Mouse (Mus musculus) midbrain, embryonic 13.5 days (tissue): ENCODE data around the gene Cxcl17. TPM values are rescaled to one million over a fixed set of nuclear protein-coding genes. Genes with fewer than 3 reads are reported as not detected.
"Not testable (repeated sequence)": the region's sequence is repeated elsewhere in the genome, so short reads cannot be mapped to it uniquely, and the experiment has no call there.

ENCODE experiments used
- ATAC-seq: fragments of 200-750 bp; cut with Nextera tagmentation; 2 replicates; pipeline ENCODE4 v1.8.0; 2017; ENCODE audit warnings: mild to moderate bottlenecking, moderate TSS enrichment, moderate library complexity
- H3K27ac ChIP-seq: fragments of 300-500 bp; sonication (generic); 2 replicates; pipeline ENCODE4 v1.5.1; 2015; ENCODE audit warnings: inconsistent platforms, mild to moderate bottlenecking, moderate library complexity
- H3K27me3 ChIP-seq: fragments of 300-500 bp; sonication (generic); 2 replicates; pipeline ENCODE4 v1.6.1; 2015; ENCODE audit warnings: mild to moderate bottlenecking, inconsistent platforms
- H3K36me3 ChIP-seq: fragments of 300-500 bp; sonication (generic); 2 replicates; pipeline ENCODE4 v1.6.1; 2015; ENCODE audit warnings: mild to moderate bottlenecking, inconsistent platforms
- H3K4me1 ChIP-seq: fragments of 300-500 bp; sonication (generic); replicated peaks from 2 replicates; pipeline ENCODE4 v1.6.1; 2015; ENCODE audit warnings: inconsistent platforms
- H3K4me2 ChIP-seq: fragments of 300-500 bp; sonication (generic); replicated peaks from 2 replicates; pipeline ENCODE4 v1.6.1; 2015; ENCODE audit warnings: moderate library complexity, mild to moderate bottlenecking, inconsistent platforms
- H3K4me3 ChIP-seq: fragments of 300-500 bp; sonication (generic); replicated peaks from 2 replicates; pipeline ENCODE4 v1.5.1; 2015; ENCODE audit warnings: mild to moderate bottlenecking, inconsistent platforms
- H3K9ac ChIP-seq: fragments of 300-500 bp; sonication (generic); replicated peaks from 2 replicates; pipeline ENCODE4 v1.6.1; 2015; ENCODE audit warnings: mild to moderate bottlenecking, inconsistent platforms
- H3K9me3 ChIP-seq: fragments of 300-500 bp; sonication (generic); 2 replicates; pipeline ENCODE4 v1.6.1; 2016; ENCODE audit warnings: mild to moderate bottlenecking, inconsistent platforms
- WGBS: fragments of 180-500 bp; shearing (Covaris S2); methylation state at CpG from one replicate; pipeline ENCODE4 v1.1.7; 2015; 5-methylcytosine and 5-hydroxymethylcytosine counted together
- polyA plus RNA-seq: library from polyadenylated mRNA; unstranded; fragments of >200 nt; fragmentation: Nextera tagmentation; extraction: Ambion mirVana; gene quantifications from 2 replicates; pipeline ENCODE4 v1.2.1, GENCODE M21; 2015

Cxcl17 gene
- polyA plus RNA-seq, 1 experiment from 2014 or later = 0.51 TPM

DNA sequence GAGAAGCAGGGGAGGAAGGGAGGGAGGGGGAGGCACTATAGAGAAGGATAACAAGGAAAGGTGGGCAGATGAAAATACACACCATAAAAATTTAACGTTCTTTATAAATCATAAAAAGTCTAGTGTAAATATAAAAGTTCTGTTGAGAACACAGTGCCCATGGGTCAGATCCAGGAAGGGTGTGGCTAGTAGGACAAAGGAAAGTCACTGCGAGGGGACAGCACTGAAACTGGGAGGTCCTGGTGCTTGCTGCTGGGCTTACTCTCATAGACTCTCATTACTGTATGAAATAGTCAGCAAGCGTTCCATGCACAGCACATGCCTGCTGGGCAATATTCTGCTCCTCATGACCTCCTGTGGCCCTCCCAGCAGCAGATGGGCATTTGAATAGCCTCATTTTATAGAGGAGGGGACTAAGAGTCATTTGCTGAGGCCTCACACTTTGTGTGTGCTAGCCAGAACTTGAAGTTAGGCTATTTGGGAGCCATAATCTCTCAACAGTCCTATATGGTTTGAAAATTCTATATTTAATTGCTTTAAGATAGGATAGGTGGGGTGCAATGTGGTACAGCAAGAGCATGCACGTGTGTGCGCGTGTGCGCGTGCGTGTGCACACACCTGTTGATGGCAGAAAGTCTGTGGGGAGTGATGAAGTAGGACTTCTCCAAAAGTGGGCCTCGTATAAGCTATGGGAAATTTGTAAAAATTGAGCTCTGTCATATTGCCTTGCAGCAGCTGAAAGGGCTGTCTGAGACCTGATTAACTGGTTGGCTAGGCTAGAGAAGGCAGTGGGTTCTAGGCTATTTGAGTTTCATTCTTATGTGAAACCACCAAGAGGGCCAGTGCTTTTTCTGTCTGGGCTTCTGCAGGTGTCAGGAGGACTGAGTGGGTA lies 22.2 kb upstream of the Cxcl17 start:
- Histone ChIP-seq H3K9ac (no peak overlapping the region), H3K9me3 (no peaks in the 10 kb centered on the region), H3K4me2 (no peak overlapping the region), H3K4me1 (peaks cover 8% of the 10 kb centered on the region), H3K4me3 (no peak overlapping the region), H3K27me3 (no peaks in the 10 kb centered on the region), H3K36me3 (no peaks in the 10 kb centered on the region), H3K27ac (no peak overlapping the region)
- no peak for ATAC-seq
- 88% methylated on average over 10 of the region's 10 CpGs for whole genome bisulfite sequencing

DNA sequence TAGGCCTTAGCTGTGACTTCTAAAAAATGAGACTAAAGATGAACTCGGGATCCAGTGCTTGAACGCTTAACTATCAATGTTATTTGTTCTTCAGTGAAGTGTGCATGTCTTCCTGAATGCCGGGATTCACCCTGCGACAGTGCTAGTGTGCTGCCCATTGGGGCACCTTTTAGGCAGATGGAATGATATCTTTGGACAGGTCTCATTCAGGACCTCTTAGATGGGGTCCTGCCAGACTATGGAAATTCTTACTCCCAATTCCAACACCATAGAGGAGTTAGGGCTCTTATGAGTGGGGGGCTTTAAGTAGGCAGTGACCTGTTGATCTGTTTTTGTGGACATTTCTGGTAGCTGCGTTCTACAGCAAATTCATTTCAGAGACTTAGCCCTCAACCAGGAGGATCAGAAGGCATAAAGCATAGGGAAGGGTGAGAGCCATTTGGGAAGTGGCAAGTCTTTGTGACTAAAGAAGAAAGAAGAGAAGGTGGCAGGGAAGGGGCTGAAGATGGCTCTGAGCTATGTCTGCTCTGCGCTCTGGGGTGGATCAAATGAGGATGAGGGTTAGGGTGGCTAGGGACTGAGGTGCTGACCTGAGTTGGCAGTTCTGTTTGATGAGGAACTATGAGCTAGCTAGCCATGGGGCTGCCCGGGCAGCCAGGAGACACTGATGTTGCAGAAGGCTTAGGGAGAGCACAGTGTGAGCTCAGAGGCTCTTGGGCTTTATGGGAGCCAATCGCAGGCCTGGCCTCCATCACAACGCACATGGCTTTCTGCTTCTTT lies 21.3 kb upstream of the Cxcl17 start:
- no peak overlapping the region for H3K4me2 ChIP-seq
- peaks cover 8% of the 10 kb centered on the region for H3K4me1 ChIP-seq
- ATAC-seq = no peak
- no peak overlapping the region for H3K9ac ChIP-seq
- no peaks in the 10 kb centered on the region for H3K9me3 ChIP-seq
- H3K27ac ChIP-seq = 0 out of 2 replicates have a peak overlapping the region, but pooled peaks have one; percentile 9
- no peak overlapping the region for H3K4me3 ChIP-seq
- no peaks in the 10 kb centered on the region for H3K36me3 ChIP-seq
- H3K27me3 ChIP-seq = no peaks in the 10 kb centered on the region
- WGBS = 90% methylated on average over 9 of the region's 9 CpGs

DNA sequence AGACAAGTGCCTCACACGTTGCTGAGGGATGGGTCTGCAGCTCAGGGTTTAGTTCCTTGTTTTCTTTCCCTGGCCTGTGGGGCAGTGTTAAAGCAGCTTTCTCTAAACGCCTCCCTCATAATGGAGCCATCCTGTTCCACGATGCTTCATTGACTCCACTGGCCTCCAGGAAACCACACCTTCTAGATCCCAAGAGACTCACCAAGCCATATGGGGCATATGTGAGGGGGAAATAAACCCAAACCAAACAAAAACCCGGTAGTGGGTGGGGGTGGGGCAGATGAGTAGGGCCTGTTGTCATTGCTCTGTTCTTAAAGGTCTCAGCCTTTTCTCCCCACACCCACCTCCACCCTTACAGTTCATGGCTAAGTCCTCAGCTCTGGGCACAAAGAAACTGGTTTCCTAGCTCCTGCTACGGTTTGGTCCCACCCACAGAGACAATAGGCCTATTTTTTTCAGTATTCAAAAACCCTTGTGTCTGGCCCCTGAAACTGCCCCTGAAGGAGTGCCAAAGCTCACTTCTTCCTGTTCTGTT lies 20.4 kb upstream of the Cxcl17 start:
- Histone ChIP-seq H3K4me3 (no peak overlapping the region), H3K4me2 (no peak overlapping the region), H3K36me3 (no peaks in the 10 kb centered on the region), H3K27me3 (no peaks in the 10 kb centered on the region), H3K9me3 (no peaks in the 10 kb centered on the region), H3K4me1 (peaks cover 8% of the 10 kb centered on the region), H3K27ac (no peak overlapping the region), H3K9ac (no peak overlapping the region)
- no peak for ATAC-seq
- 18% methylated on average over 5 of the region's 5 CpGs for WGBS

DNA sequence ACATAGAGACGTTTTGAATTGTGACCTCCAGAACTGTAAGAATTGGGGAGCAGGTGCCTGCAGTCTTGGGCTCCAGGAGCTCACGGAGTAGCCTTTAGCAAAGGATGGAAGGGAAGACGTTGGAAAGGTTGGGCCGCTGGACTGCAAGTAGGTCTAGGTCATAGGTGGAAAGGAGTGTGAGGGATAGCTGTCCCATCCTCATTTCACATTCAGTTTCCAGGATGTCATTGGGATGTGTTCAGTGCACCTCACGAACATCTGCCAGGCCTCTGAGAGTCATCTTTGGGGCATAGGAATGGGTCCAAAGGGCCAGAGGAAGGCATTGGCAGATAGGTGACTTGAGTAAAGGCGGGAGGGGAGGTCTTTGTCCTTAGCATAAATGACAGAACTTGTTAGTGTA lies 19.7 kb upstream of the Cxcl17 start:
- no peaks in the 10 kb centered on the region for H3K9me3 ChIP-seq
- H3K4me3 ChIP-seq = no peak overlapping the region
- no peak overlapping the region for H3K27ac ChIP-seq
- whole genome bisulfite sequencing = 92% methylated on average over 6 of the region's 6 CpGs
- H3K36me3 ChIP-seq = no peaks in the 10 kb centered on the region
- no peak overlapping the region for H3K9ac ChIP-seq
- no peaks in the 10 kb centered on the region for H3K27me3 ChIP-seq
- no peak overlapping the region for H3K4me2 ChIP-seq
- peaks cover 8% of the 10 kb centered on the region for H3K4me1 ChIP-seq
- ATAC-seq = no peak

DNA sequence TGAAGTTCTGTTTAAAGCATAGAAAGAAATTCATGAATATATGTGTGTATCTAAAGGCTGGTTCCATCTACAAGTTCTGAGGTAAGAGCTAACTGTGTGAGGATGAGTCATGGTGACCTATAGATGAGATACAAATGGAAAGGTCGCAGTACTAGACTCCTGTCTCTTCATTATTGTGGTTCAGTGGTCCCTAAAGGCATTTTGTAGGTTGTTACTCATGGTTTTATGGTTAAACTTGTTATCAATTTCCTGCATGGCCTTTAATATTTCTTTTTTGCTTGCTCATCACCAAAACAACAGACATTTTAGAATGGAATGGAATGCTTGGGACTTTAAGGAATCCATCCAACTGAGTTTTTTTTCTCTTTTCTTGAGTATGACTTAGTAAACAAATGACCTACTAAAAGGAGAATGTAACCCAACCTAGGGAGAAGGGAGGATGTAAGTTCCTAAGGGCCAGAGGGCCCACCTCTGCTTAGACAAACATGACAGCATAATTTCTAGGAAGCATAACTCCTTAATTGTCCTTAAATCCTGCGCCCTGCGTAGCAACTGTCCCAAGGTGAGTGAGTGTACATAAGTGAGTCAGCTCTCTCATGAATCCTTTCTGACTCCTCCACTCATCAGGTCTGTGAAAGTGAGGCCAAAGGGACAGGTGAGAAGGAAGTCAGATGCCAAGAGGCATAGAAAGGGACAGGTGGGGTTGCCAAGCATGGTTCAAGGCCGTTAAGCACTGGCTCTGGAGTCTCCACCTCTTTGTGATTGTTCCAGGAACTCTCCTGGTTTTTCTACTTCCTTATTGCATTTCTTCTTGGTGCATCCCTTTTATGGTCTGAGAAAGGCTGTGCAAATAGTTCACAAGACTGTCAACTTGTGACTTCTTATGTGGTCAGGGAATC lies 17.4 kb upstream of the Cxcl17 start:
- WGBS = 88% methylated on average over 4 of the region's 4 CpGs
- ATAC-seq = no peak
- Histone ChIP-seq H3K4me3 (no peak overlapping the region), H3K9ac (no peak overlapping the region), H3K4me2 (no peak overlapping the region), H3K27ac (no peak overlapping the region), H3K9me3 (no peaks in the 10 kb centered on the region), H3K4me1 (peaks cover 8% of the 10 kb centered on the region), H3K27me3 (no peaks in the 10 kb centered on the region), H3K36me3 (no peaks in the 10 kb centered on the region)

DNA sequence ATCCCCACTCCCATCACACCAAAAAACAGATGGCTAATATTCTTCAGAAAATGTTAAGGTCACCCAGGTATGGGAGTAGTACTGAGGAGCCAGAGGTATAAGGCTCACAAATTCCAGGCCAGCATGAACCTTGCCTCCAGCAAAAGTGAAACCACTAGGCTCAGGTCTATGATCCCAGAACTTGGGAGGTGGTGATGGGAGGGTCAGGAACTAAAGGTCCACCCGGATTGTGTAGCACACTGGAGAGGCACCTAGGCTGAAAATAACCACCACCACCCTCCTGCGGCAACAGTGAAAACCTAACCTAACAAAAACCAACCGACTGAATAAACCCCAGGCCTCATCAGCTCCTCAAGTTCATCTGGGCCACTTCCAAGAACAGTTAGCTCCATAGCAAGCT lies 15.6 kb upstream of the Cxcl17 start:
- ATAC-seq = no peak
- H3K27me3 ChIP-seq = no peaks in the 10 kb centered on the region
- no peak overlapping the region for H3K4me2 ChIP-seq
- no peak overlapping the region for H3K9ac ChIP-seq
- H3K27ac ChIP-seq = no peak overlapping the region
- no peaks in the 10 kb centered on the region for H3K36me3 ChIP-seq
- H3K4me1 ChIP-seq = peaks cover 5% of the 10 kb centered on the region
- no peaks in the 10 kb centered on the region for H3K9me3 ChIP-seq
- no peak overlapping the region for H3K4me3 ChIP-seq
- WGBS = 89% methylated on average over 3 of the region's 3 CpGs

DNA sequence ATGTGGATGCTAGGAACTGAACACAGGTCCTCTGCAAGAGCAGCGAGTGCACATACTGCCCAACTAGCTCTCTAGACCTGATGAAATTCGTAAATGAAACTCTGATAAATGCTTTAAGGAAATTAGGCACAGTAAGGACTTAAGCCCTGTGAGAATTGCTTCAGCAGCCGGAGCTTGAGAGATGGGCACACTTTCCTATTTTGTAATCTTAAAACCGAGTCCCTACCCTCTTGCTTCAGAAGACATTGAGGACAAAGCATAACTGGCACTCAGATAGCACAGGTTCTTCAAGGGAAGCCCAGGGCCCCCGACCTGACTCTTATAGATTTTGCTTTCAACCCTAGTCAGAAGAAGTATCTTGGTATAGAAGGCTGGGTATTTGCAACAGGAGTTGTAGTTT lies 14.5 kb upstream of the Cxcl17 start:
- H3K27me3 ChIP-seq = peaks cover 7% of the 10 kb centered on the region
- no peak overlapping the region for H3K9ac ChIP-seq
- no peak overlapping the region for H3K4me3 ChIP-seq
- no peaks in the 10 kb centered on the region for H3K4me1 ChIP-seq
- WGBS = 77% methylated on average over 5 of the region's 5 CpGs
- no peak for ATAC-seq
- H3K36me3 ChIP-seq = no peaks in the 10 kb centered on the region
- H3K27ac ChIP-seq = no peak overlapping the region
- H3K9me3 ChIP-seq = no peaks in the 10 kb centered on the region
- no peak overlapping the region for H3K4me2 ChIP-seq

DNA sequence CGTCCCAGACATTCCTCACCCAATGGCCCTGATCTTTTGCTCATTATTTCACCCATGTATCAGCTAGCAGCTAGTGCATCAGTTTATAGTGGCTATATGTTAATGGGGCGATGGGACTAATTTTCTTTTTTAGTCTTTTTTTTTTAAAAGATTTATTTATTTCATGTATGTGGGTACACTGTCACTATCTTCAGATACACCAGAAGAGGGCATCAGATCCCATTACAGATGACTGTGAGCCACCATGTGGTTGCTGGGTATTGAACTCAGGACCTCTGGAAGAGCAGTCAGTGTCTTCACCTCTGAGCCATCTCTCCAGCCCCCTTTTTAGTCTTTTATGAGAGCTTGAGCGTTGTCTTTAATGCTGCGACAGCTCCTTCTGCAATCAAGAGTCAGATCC lies 13.7 kb upstream of the Cxcl17 start:
- H3K36me3 ChIP-seq, ATAC-seq, H3K9me3 ChIP-seq, H3K4me1 ChIP-seq, H3K27ac ChIP-seq, H3K4me2 ChIP-seq, H3K4me3 ChIP-seq, H3K9ac ChIP-seq: not testable (repeated sequence)
- WGBS = 82% methylated on average over 4 of the region's 4 CpGs
- H3K27me3 ChIP-seq = peaks cover 11% of the 10 kb centered on the region

DNA sequence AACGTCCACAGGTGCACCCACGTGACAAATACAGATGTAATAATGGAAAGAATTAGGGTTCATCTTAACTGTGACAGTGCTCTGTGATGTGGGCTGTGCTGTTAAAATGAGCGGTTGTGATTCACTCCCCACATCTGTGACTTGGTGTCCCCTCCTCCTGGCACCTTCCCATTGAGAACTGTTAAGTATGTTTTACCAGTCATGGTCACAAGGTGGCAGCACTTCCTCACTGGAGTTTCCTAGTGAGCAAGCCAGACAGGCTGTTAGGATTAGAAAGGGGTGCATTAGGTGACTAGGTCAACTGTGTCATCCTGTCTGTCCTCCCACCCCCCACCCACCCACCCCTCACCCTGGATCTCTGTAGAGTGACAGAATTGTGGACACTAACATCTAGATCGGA lies 11.7 kb upstream of the Cxcl17 start:
- Histone ChIP-seq H3K36me3 (no peaks in the 10 kb centered on the region), H3K27ac (no peak overlapping the region), H3K4me2 (no peak overlapping the region), H3K4me1 (no peaks in the 10 kb centered on the region), H3K4me3 (no peak overlapping the region), H3K27me3 (peaks cover 11% of the 10 kb centered on the region), H3K9ac (no peak overlapping the region), H3K9me3 (no peaks in the 10 kb centered on the region)
- WGBS = 37% methylated on average over 4 of the region's 4 CpGs
- ATAC-seq = peak; percentile 65

DNA sequence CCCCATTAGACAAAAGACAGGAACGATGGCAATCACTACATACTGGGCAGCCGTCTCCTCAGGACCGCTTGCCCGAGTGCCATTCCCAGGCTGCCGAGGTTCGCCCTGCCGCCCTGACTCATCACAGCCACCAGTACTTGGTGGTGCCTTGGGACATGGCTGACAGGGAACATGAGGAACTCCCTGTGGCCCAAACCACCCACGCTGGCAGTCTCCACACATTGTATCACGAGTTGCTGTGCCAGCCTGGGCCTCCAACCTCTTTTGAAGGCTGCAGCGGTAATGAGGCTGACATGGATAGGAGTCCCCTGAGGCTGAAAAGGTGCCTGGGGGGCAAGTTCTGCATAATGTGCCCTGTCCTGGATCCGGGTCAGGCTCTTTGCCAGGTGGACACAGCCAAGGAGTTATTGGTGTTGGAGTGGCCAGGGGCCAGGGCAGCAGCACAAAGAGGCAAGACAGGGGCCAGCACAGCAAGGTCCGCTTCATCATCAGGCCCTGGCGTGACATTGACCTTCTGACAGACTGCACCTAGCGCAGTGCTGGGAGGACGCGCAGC lies 9.7 kb upstream of the Cxcl17 start:
- 74% methylated on average over 16 of the region's 16 CpGs for WGBS
- Histone ChIP-seq H3K27me3 (peaks cover 11% of the 10 kb centered on the region), H3K27ac (no peak overlapping the region), H3K4me3 (no peak overlapping the region), H3K4me2 (no peak overlapping the region), H3K9ac (0 out of 2 replicates have a peak overlapping the region, but pooled peaks have one; percentile 41), H3K36me3 (no peaks in the 10 kb centered on the region), H3K9me3 (no peaks in the 10 kb centered on the region), H3K4me1 (no peaks in the 10 kb centered on the region)
- no peak for ATAC-seq

DNA sequence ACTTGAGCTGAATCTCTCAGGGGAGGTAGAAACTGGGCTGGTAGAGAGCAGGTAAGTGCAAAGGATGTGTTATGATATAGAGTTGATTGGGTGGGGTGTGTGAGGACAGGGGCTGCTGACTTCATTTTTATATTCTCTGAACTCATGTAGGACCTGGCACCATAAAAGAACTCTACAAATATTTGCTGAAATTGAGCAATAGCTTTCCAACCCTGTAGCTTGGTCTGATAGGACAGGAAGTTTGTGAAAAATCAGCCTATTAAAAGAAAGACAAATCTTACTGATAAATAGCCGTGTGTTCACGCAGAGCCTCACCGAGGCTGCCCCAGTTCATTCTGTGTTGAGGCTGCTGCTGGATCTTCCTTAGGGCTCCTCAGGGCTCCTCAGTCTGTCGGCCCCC lies 7.3 kb upstream of the Cxcl17 start:
- Histone ChIP-seq H3K27ac (no peak overlapping the region), H3K4me2 (no peak overlapping the region), H3K36me3 (no peaks in the 10 kb centered on the region), H3K9me3 (no peaks in the 10 kb centered on the region), H3K9ac (no peak overlapping the region), H3K4me3 (no peak overlapping the region), H3K27me3 (peaks cover 11% of the 10 kb centered on the region), H3K4me1 (no peaks in the 10 kb centered on the region)
- 90% methylated on average over 4 of the region's 4 CpGs for WGBS
- ATAC-seq = no peak
